Mouse (Mus musculus) MEL (cell line): ENCODE measurements around the gene Fryl. TPM values are rescaled to one million over a fixed set of nuclear protein-coding genes. Genes with fewer than 3 reads are reported as not detected.
A peak's percentile ranks its signal among the peaks of the same experiment; 100 is the strongest.

Source experiments
- DNase-seq: peaks from one replicate; pipeline ENCODE4 v3.0.0; 2011; ENCODE audit warnings: low read depth, low spot score
- H3K27ac ChIP-seq: 2 replicates; pipeline ENCODE4 v1.5.1; 2012; ENCODE audit warnings: low read depth, mild to moderate bottlenecking, control low read depth, low read length, moderate library complexity; ENCODE audit not compliant: control insufficient read depth
- H3K27me3 ChIP-seq, 2 experiments: fragments of 150-350 bp in 1 of 2; sonication (generic) in 1 of 2; 2 replicates each; pipeline ENCODE4 v1.6.1; 2012; ENCODE audit warnings: low read length in 2 of 2, mild to moderate bottlenecking in 2 of 2, improper control_type of control experiment in 1 of 2, moderate library complexity in 1 of 2; ENCODE audit not compliant: insufficient read depth in 2 of 2, control insufficient read depth in 1 of 2
- H3K36me3 ChIP-seq, 2 experiments: 2 replicates each; pipeline ENCODE4 v1.6.1; 2012 to 2014; ENCODE audit warnings: low read length in 2 of 2, improper control_type of control experiment in 1 of 2, inconsistent platforms in 1 of 2, mild to moderate bottlenecking in 1 of 2; ENCODE audit not compliant: insufficient read depth in 2 of 2, control insufficient read depth in 1 of 2
- H3K4me1 ChIP-seq, 2 experiments: fragments of 150-350 bp in 1 of 2; sonication (generic) in 1 of 2; 2 replicates each; pipeline ENCODE4 v1.6.1; 2012; ENCODE audit warnings: low read length in 2 of 2, improper control_type of control experiment in 1 of 2, mild to moderate bottlenecking in 1 of 2; ENCODE audit not compliant: insufficient read depth in 2 of 2, control insufficient read depth in 1 of 2
- H3K4me3 ChIP-seq, 2 experiments: fragments of 150-350 bp in 1 of 2; sonication (generic) in 1 of 2; 2 replicates each; pipeline ENCODE4 v1.5.1; 2012; ENCODE audit warnings: low read depth in 2 of 2, low read length in 2 of 2, mild to moderate bottlenecking in 2 of 2, moderate library complexity in 2 of 2, control low read depth in 1 of 2, improper control_type of control experiment in 1 of 2; ENCODE audit not compliant: control insufficient read depth in 1 of 2, insufficient read depth in 1 of 2
- H3K79me2 ChIP-seq: 2 replicates; pipeline ENCODE4 v1.6.1; 2012; ENCODE audit warnings: mild to moderate bottlenecking, low read length, moderate library complexity; ENCODE audit not compliant: control insufficient read depth, poor library complexity, insufficient read depth
- H3K9ac ChIP-seq: 2 replicates; pipeline ENCODE4 v1.6.1; 2012; ENCODE audit warnings: low read depth, mild to moderate bottlenecking, control low read depth, low read length, moderate library complexity; ENCODE audit not compliant: control insufficient read depth, poor library complexity, severe bottlenecking
- H3K9me3 ChIP-seq: fragments of 150-350 bp; sonication (generic); replicated peaks from 2 replicates; pipeline ENCODE4 v1.6.1; 2012; ENCODE audit warnings: mild to moderate bottlenecking, low read length, improper control_type of control experiment, moderate library complexity; ENCODE audit not compliant: insufficient read depth
- BHLHE40 ChIP-seq: IDR thresholded peaks from 2 replicates; pipeline ENCODE4 v1.6.1; 2012; ENCODE audit warnings: low read depth, mild to moderate bottlenecking, inconsistent platforms, low read length, improper control_type of control experiment, borderline replicate concordance
- CHD2 ChIP-seq: IDR thresholded peaks from 2 replicates; pipeline ENCODE4 v1.6.1; 2011; ENCODE audit warnings: low read length, improper control_type of control experiment
- CTCF ChIP-seq, 3 experiments: IDR thresholded peaks in 2 of 3; conservative IDR thresholded peaks in 1 of 3; 2 replicates each; pipeline ENCODE4 v1.5.1; 2011 to 2012; ENCODE audit warnings: low read length in 3 of 3, low read depth in 2 of 3, mild to moderate bottlenecking in 2 of 3, improper control_type of control experiment in 1 of 3, inconsistent platforms in 1 of 3, mixed read lengths in 1 of 3, moderate library complexity in 1 of 3; ENCODE audit not compliant: control insufficient read depth in 1 of 3, insufficient read depth in 1 of 3, poor library complexity in 1 of 3, severe bottlenecking in 1 of 3
- ELF1 ChIP-seq: IDR thresholded peaks from 2 replicates; pipeline ENCODE4 v1.6.1; 2014; ENCODE audit warnings: low read depth, mild to moderate bottlenecking, inconsistent platforms, low read length, improper control_type of control experiment, moderate library complexity
- EP300 ChIP-seq, 2 experiments: IDR thresholded peaks; 2 replicates each; pipeline ENCODE4 v1.6.1; 2011; ENCODE audit warnings: improper control_type of control experiment in 2 of 2, low read length in 2 of 2, low read depth in 1 of 2, mild to moderate bottlenecking in 1 of 2
- GABPA ChIP-seq: IDR thresholded peaks from 2 replicates; pipeline ENCODE4 v1.6.1; 2012; ENCODE audit warnings: low read depth, mild to moderate bottlenecking, inconsistent platforms, low read length, improper control_type of control experiment, moderate library complexity
- GATA1 ChIP-seq: IDR thresholded peaks from 2 replicates; pipeline ENCODE4 v1.6.1; 2011; ENCODE audit warnings: low read depth, low read length, improper control_type of control experiment
- HCFC1 ChIP-seq: IDR thresholded peaks from 2 replicates; pipeline ENCODE4 v1.6.1; 2012; ENCODE audit warnings: low read depth, mild to moderate bottlenecking, inconsistent platforms, low read length, improper control_type of control experiment, moderate library complexity
- JUND ChIP-seq: IDR thresholded peaks from 2 replicates; pipeline ENCODE4 v1.6.1; 2011; ENCODE audit warnings: low read depth, mild to moderate bottlenecking, improper control_type of control experiment, low read length
- KAT2A ChIP-seq: conservative IDR thresholded peaks from 2 replicates; pipeline ENCODE4 v1.6.1; 2012; ENCODE audit warnings: low read depth, low read length, improper control_type of control experiment, inconsistent platforms
- MAX ChIP-seq: IDR thresholded peaks from 2 replicates; pipeline ENCODE4 v1.6.1; 2011; ENCODE audit warnings: low read length, improper control_type of control experiment
- MAZ ChIP-seq: IDR thresholded peaks from 2 replicates; pipeline ENCODE4 v1.6.1; 2012; ENCODE audit warnings: low read depth, mild to moderate bottlenecking, inconsistent platforms, low read length, improper control_type of control experiment
- MYB ChIP-seq: IDR thresholded peaks from 2 replicates; pipeline ENCODE4 v1.6.1; 2011; ENCODE audit warnings: mild to moderate bottlenecking, low read depth, low read length, improper control_type of control experiment
- NELFE ChIP-seq: IDR thresholded peaks from 2 replicates; pipeline ENCODE4 v1.6.1; 2011; ENCODE audit warnings: low read depth, low read length, improper control_type of control experiment
- NRF1 ChIP-seq: IDR thresholded peaks from 2 replicates; pipeline ENCODE4 v1.6.1; 2014; ENCODE audit warnings: low read depth, mild to moderate bottlenecking, inconsistent platforms, low read length, improper control_type of control experiment, moderate library complexity; ENCODE audit not compliant: poor library complexity, insufficient read depth, severe bottlenecking
- POLR2A ChIP-seq, 2 experiments: IDR thresholded peaks; 2 replicates each; pipeline ENCODE4 v1.6.1; 2011 to 2012; ENCODE audit warnings: low read length in 2 of 2, mild to moderate bottlenecking in 2 of 2, control low read depth in 1 of 2, improper control_type of control experiment in 1 of 2, low read depth in 1 of 2, moderate library complexity in 1 of 2; ENCODE audit not compliant: control insufficient read depth in 1 of 2, insufficient read depth in 1 of 2, poor library complexity in 1 of 2
- POLR2AphosphoS2 ChIP-seq: IDR thresholded peaks from 2 replicates; pipeline ENCODE4 v1.6.1; 2011; ENCODE audit warnings: low read length, improper control_type of control experiment
- RCOR1 ChIP-seq: IDR thresholded peaks from 2 replicates; pipeline ENCODE4 v1.6.1; 2012; ENCODE audit warnings: low read depth, mild to moderate bottlenecking, inconsistent platforms, low read length, improper control_type of control experiment
- SIN3A ChIP-seq: IDR thresholded peaks from 2 replicates; pipeline ENCODE4 v1.6.1; 2012; ENCODE audit warnings: low read length, improper control_type of control experiment, inconsistent platforms
- TBP ChIP-seq: IDR thresholded peaks from 2 replicates; pipeline ENCODE4 v1.8.0; 2011; ENCODE audit warnings: low read depth, low read length, improper control_type of control experiment
- TCF12 ChIP-seq: IDR thresholded peaks from 2 replicates; pipeline ENCODE4 v1.6.1; 2014; ENCODE audit warnings: low read depth, mild to moderate bottlenecking, inconsistent platforms, low read length, improper control_type of control experiment, moderate library complexity
- UBTF ChIP-seq: IDR thresholded peaks from 2 replicates; pipeline ENCODE4 v1.6.1; 2012; ENCODE audit warnings: low read depth, mild to moderate bottlenecking, inconsistent platforms, low read length, improper control_type of control experiment, moderate library complexity, borderline replicate concordance; ENCODE audit not compliant: insufficient read depth
- USF2 ChIP-seq, 2 experiments: IDR thresholded peaks; 2 replicates each; pipeline ENCODE4 v1.6.1; 2011 to 2012; ENCODE audit warnings: improper control_type of control experiment in 2 of 2, low read length in 2 of 2, borderline replicate concordance in 1 of 2, inconsistent platforms in 1 of 2, low read depth in 1 of 2, mild to moderate bottlenecking in 1 of 2; ENCODE audit not compliant: insufficient read depth in 1 of 2
- ZC3H11A ChIP-seq: IDR thresholded peaks from 2 replicates; pipeline ENCODE4 v1.6.1; 2012; ENCODE audit warnings: low read depth, mild to moderate bottlenecking, inconsistent platforms, low read length, improper control_type of control experiment
- ZKSCAN1 ChIP-seq: IDR thresholded peaks from 2 replicates; pipeline ENCODE4 v1.6.1; 2012; ENCODE audit warnings: low read depth, mild to moderate bottlenecking, inconsistent platforms, low read length, improper control_type of control experiment, moderate library complexity
- ZNF384 ChIP-seq: IDR thresholded peaks from 2 replicates; pipeline ENCODE4 v1.6.1; 2012; ENCODE audit warnings: low read depth, mild to moderate bottlenecking, inconsistent platforms, low read length, improper control_type of control experiment
- polyA plus RNA-seq, 2 experiments: library from polyadenylated mRNA; stranded (reverse) in 1 of 2; unstranded in 1 of 2; fragments of >175 nt in 1 of 2; fragments of >200 nt in 1 of 2; gene quantifications; 2 replicates each; pipeline versions ENCODE4 v1.2.1 to v1.2.4; 2012; ENCODE audit warnings: low replicate concordance in 2 of 2, low read depth in 1 of 2; ENCODE audit not compliant: insufficient read length in 2 of 2, insufficient read depth in 1 of 2, missing spikeins in 1 of 2
- total RNA-seq: library from RNA; depleted of rRNA; stranded (reverse); fragments of 300-350 nt; gene quantifications from 2 replicates; pipeline ENCODE4 v1.2.3, GENCODE M21; 2012

Fryl gene
- total and polyA plus RNA-seq, 3 experiments, result 18.8 to 188 (median 39.7) TPM

DNA sequence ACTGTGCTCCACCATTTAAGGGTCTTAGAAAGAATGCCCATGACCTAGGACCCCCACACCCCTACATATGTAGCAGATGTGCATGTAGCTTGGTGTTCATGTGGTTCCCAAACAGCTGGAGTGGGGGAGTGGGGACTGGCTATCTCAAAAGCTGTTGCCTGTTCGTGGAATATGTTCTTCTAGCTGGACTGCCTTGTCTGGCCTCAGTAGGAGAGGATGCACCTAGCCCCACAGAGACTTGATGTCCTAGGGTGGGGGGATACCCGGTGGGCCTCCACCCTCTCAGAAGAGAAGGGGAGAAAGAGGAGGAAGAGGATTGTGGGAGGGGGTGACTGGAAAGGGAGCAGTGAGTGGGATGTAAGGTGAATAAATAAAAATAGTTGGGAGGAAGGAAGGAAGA is 18.5 kb upstream of the Fryl start:
- Histone ChIP-seq H3K4me3 (no peak overlapping the region), H3K27me3 (no peaks in the 10 kb centered on the region; a peak in 1 of 4 replicates), H3K36me3 (peaks cover 0 to 4% of the 10 kb centered on the region in 2 experiments; a peak in 1 of 4 replicates), H3K9ac (no peak overlapping the region), H3K9me3 (no peaks in the 10 kb centered on the region), H3K4me1 (peaks cover 0 to under 1% of the 10 kb centered on the region in 2 experiments; a peak in 2 of 4 replicates), H3K79me2 (no peaks in the 10 kb centered on the region), H3K27ac (no peak overlapping the region)
- no peak for DNase-seq
- no peak for TF ChIP-seq UBTF
- TF ChIP-seq POLR2A (IDR thresholded peaks at IDR 0.05; ENCODE audit: control insufficient read depth in 1 of 2, insufficient read depth in 1 of 2, low read depth in 1 of 2, low read length in 2 of 2, poor library complexity in 1 of 2), result no peak

GRCm38 (mm10) chr5:73273171-73273570 is 16.8 kb upstream of the Fryl start:
- H3K79me2 ChIP-seq, result no peaks in the 10 kb centered on the region
- peaks cover 0 to 6% of the 10 kb centered on the region in 2 experiments; a peak in 2 of 4 replicates for H3K36me3 ChIP-seq
- no peaks in the 10 kb centered on the region; a peak in 1 of 4 replicates for H3K27me3 ChIP-seq
- H3K27ac ChIP-seq, result no peak overlapping the region
- no peaks in the 10 kb centered on the region for H3K9me3 ChIP-seq
- no peak for TF ChIP-seq BHLHE40
- TF ChIP-seq RCOR1, result no peak
- TF ChIP-seq ZC3H11A, result no peak
- no peak for TF ChIP-seq GATA1
- no peak for TF ChIP-seq GABPA
- 0 out of 2 replicates have a peak, but pooled peaks have one; percentile 16 for TF ChIP-seq MAX
- TF ChIP-seq CHD2, result no peak
- TF ChIP-seq JUND, result no peak
- no peak for TF ChIP-seq NELFE
- no peak for DNase-seq
- H3K4me3 ChIP-seq, result no peak overlapping the region
- H3K9ac ChIP-seq, result no peak overlapping the region
- peaks cover 0 to 4% of the 10 kb centered on the region in 2 experiments; a peak in 3 of 4 replicates for H3K4me1 ChIP-seq

- Histone ChIP-seq H3K27ac (no peak overlapping the region), H3K36me3 (peaks cover 0 to 6% of the 10 kb centered on the region in 2 experiments; a peak in 2 of 4 replicates), H3K27me3 (no peaks in the 10 kb centered on the region; a peak in 1 of 4 replicates), H3K9ac (no peak overlapping the region), H3K9me3 (no peaks in the 10 kb centered on the region), H3K4me3 (no peak overlapping the region), H3K4me1 (peaks cover 0 to 4% of the 10 kb centered on the region in 2 experiments; a peak in 3 of 4 replicates), H3K79me2 (no peaks in the 10 kb centered on the region)
- no peak for DNase-seq
- TF ChIP-seq HCFC1 (no peak), ZNF384 (no peak), TCF12 (no peak), KAT2A (no peak), GATA1 (no peak), RCOR1 (no peak), ZC3H11A (no peak), NRF1 (no peak), SIN3A (no peak), CTCF (IDR thresholded peaks at IDR 0.05 in 2 of 3, conservative IDR thresholded peaks at IDR 0.05 in 1 of 3; ENCODE audit: control insufficient read depth in 1 of 3, insufficient read depth in 1 of 3, low read depth in 2 of 3, low read length in 3 of 3, poor library complexity in 1 of 3, severe bottlenecking in 1 of 3) (no peak), JUND (no peak), MYB (no peak), EP300 (IDR thresholded peaks at IDR 0.05; ENCODE audit: low read depth in 1 of 2, low read length in 2 of 2) (no peak), ZKSCAN1 (no peak), POLR2AphosphoS2 (no peak), CHD2 (no peak), USF2 (IDR thresholded peaks at IDR 0.05; ENCODE audit: borderline replicate concordance in 1 of 2, insufficient read depth in 1 of 2, low read depth in 1 of 2, low read length in 2 of 2) (no peak), MAZ (no peak), ELF1 (no peak), TBP (no peak)
Observed at GRCm38 (mm10) chr5:73270612-73271011, 14.2 kb upstream of the Fryl start.
